Mouse (Mus musculus): Measurements from ENCODE around the gene Nos1ap.

DNA sequence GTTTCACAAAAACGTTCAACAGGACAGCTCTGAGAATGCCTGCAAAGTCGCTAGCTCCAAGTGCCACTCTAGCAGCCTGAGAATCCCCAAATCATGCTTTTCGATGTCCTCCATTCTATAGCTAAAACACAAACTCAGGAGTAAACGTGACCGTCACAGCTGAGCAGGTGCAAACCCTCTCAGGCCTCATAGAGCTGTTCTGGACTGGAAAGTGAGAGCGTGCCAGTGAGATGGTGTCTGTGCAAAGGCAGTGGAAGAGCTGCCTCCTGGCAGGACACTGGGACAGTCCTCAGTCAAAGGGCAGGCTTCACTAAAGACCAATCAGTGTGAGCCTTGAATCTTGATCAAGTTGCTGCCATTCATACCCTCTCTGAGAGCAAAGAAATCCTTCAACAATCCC is 160.0 kb downstream of the Nos1ap start:
- TF ChIP-seq CTCF (IDR thresholded peaks at IDR 0.05; ENCODE audit: low read depth): no peak
- no peak for TF ChIP-seq EP300 (IDR thresholded peaks at IDR 0.05; ENCODE audit: low read depth)

Data from liver, postnatal 0 days (tissue).